In genomic region chr4:126085996-126086576, GRCm38 (mm10) we compare ENCODE assay signal across 9 mouse cellular contexts. TPM values are rescaled to one million over a fixed set of nuclear protein-coding genes. Genes with fewer than 3 reads are reported as not detected.
DNase-seq lines count a peak whose midpoint lies in the region; ATAC-seq and TF ChIP-seq lines count a peak whose summit lies in the region.
"Had no signal": no experiment of that assay in that cellular context is flagged by ENCODE, and none has a peak within 500 bp of the region (broad histone marks: within the 10 kb centered on the region; RNA-seq: fewer than 3 reads in every experiment).

No protein-coding gene starts in this region.

- ATAC-seq in hematopoietic stem cell, adult 5-6 weeks (replicated peaks in 1 of 2; ENCODE audit: insufficient read depth in 1 of 2, low FRiP score in 2 of 2, low TSS enrichment in 1 of 2, low read depth in 1 of 2, poor library complexity in 2 of 2, severe bottlenecking in 2 of 2) = peak; percentile 96 to 97
- peak; percentile 82; the same call in 1 of the 2 replicates for ATAC-seq in lung, embryonic 15.5 days (ENCODE audit: borderline replicate concordance, extremely low read depth, low FRiP score, low TSS enrichment)

- H3K4me1 ChIP-seq in MEL (ENCODE audit: control insufficient read depth in 1 of 2, insufficient read depth in 2 of 2, low read length in 2 of 2) = peaks cover 7 to 17% of the 10 kb centered on the region in 2 experiments
- H3K4me1 ChIP-seq in lung, embryonic 15.5 days = no peaks in the 10 kb centered on the region
- H3K4me1 ChIP-seq: midbrain, embryonic 12.5 days had no signal

- no peak overlapping the region for H3K9ac ChIP-seq in MEL (ENCODE audit: control insufficient read depth, low read depth, low read length, poor library complexity, severe bottlenecking)
- H3K9ac ChIP-seq in lung, embryonic 15.5 days = no peak overlapping the region
- H3K9ac ChIP-seq: midbrain, embryonic 12.5 days had no signal

- TF ChIP-seq RAD21 in MEL (IDR thresholded peaks at IDR 0.05; ENCODE audit: low read depth, low read length) = peak; percentile 90

- no peaks in the 10 kb centered on the region for H3K9me3 ChIP-seq in MEL (replicated peaks; ENCODE audit: insufficient read depth, low read length)
- H3K9me3 ChIP-seq in lung, embryonic 15.5 days = no peaks in the 10 kb centered on the region
- H3K9me3 ChIP-seq: midbrain, embryonic 12.5 days had no signal

- no peak for TF ChIP-seq POLR2A in MEL (IDR thresholded peaks at IDR 0.05; ENCODE audit: control insufficient read depth in 1 of 2, insufficient read depth in 1 of 2, low read depth in 1 of 2, low read length in 2 of 2, poor library complexity in 1 of 2)

- peak; percentile 92 to 98 (median 95) for TF ChIP-seq CTCF in MEL (IDR thresholded peaks at IDR 0.05 in 2 of 3, conservative IDR thresholded peaks at IDR 0.05 in 1 of 3; ENCODE audit: control insufficient read depth in 1 of 3, insufficient read depth in 1 of 3, low read depth in 2 of 3, low read length in 3 of 3, poor library complexity in 1 of 3, severe bottlenecking in 1 of 3)

- DNase-seq in MEL (ENCODE audit: low read depth, low spot score) = peak; percentile 92
- peak; percentile 86 to 90 for DNase-seq in cerebellum, adult 18-20 months
- peak; percentile 88 for DNase-seq in forelimb bud, embryonic 11.5 days (ENCODE audit: low read depth, low spot score)
- DNase-seq in layer of hippocampus, adult 8-10 months (ENCODE audit: low spot score in 2 of 2) = peak; percentile 61 to 80
- DNase-seq in ovary, postnatal 14 days (ENCODE audit: low spot score) = peak; percentile 68
- peak; percentile 90 for DNase-seq in thymus, postnatal 0 days (ENCODE audit: low spot score)

- 25% methylated on average over 7 of the region's 7 CpGs for WGBS in lung, embryonic 15.5 days

- H3K4me3 ChIP-seq in MEL (ENCODE audit: control insufficient read depth in 1 of 2, insufficient read depth in 1 of 2, low read depth in 2 of 2, low read length in 2 of 2) = no peak overlapping the region
- no peak overlapping the region for H3K4me3 ChIP-seq in lung, embryonic 15.5 days
- H3K4me3 ChIP-seq: midbrain, embryonic 12.5 days had no signal

- no peaks in the 10 kb centered on the region for H3K79me2 ChIP-seq in MEL (ENCODE audit: control insufficient read depth, insufficient read depth, low read length, poor library complexity)

- TF ChIP-seq EP300 in MEL (IDR thresholded peaks at IDR 0.05; ENCODE audit: low read depth in 1 of 2, low read length in 2 of 2) = no peak

- no peak overlapping the region for H3K4me2 ChIP-seq in lung, embryonic 15.5 days
- H3K4me2 ChIP-seq: midbrain, embryonic 12.5 days had no signal

- no peak overlapping the region for H3K27ac ChIP-seq in MEL (ENCODE audit: control insufficient read depth, low read depth, low read length)
- H3K27ac ChIP-seq in lung, embryonic 15.5 days = no peak overlapping the region
- H3K27ac ChIP-seq: midbrain, embryonic 12.5 days had no signal

- peaks cover 0 to 8% of the 10 kb centered on the region in 2 experiments; a peak in 2 of 4 replicates for H3K36me3 ChIP-seq in MEL (ENCODE audit: control insufficient read depth in 1 of 2, insufficient read depth in 2 of 2, low read length in 2 of 2)
- no peaks in the 10 kb centered on the region for H3K36me3 ChIP-seq in lung, embryonic 15.5 days

- no peaks in the 10 kb centered on the region for H3K27me3 ChIP-seq in MEL (ENCODE audit: control insufficient read depth in 1 of 2, insufficient read depth in 2 of 2, low read length in 2 of 2)
- no peaks in the 10 kb centered on the region for H3K27me3 ChIP-seq in lung, embryonic 15.5 days
- H3K27me3 ChIP-seq: midbrain, embryonic 12.5 days had no signal

TF ChIP-seq in MEL, 35 proteins besides CTCF, POLR2A, EP300 and RAD21:
- TF ChIP-seq SIN3A (IDR thresholded peaks at IDR 0.05; ENCODE audit: low read length) (peak; percentile 75), ETS1 (IDR thresholded peaks at IDR 0.05; ENCODE audit: low read depth, low read length) (no peak), SMC3 (IDR thresholded peaks at IDR 0.05; ENCODE audit: low read depth, low read length) (peak; percentile 93), ZC3H11A (IDR thresholded peaks at IDR 0.05; ENCODE audit: low read depth, low read length) (peak; percentile 69), HCFC1 (IDR thresholded peaks at IDR 0.05; ENCODE audit: low read depth, low read length) (0 out of 2 replicates have a peak, but pooled peaks have one; percentile 42), CHD1 (IDR thresholded peaks at IDR 0.05; ENCODE audit: low read depth, low read length) (no peak)

RNA-seq across cellular contexts. Expression of gene Lsm10, which starts 10.3 kb away (rescaled TPM):
- 33.9 and 35.0 TPM in 2 replicates for total RNA-seq in MEL (2012; rRNA removed)
- polyA plus RNA-seq in MEL (2012; ENCODE audit: insufficient read depth in 1 of 2, insufficient read length in 2 of 2, low read depth in 1 of 2, low replicate concordance in 2 of 2, missing spikeins in 1 of 2) = 10 to 100 TPM in 1 of 2 experiments, not detected in 1; 49.6 TPM
- 18.5 and 19.1 TPM in 2 replicates for total RNA-seq in hematopoietic stem cell, adult 5-6 weeks (2017)
- total RNA-seq in layer of hippocampus, adult 8-10 months (2022) = 10 to 100 TPM; 14.3 to 17.5 (median 16.1) TPM
- polyA plus RNA-seq in lung, embryonic 15.5 days (2015; fragmentation: Nextera tagmentation; extraction: Ambion mirVana) = 50.3 and 54.1 TPM in 2 replicates
- polyA plus RNA-seq in thymus, postnatal 0 days (2015; fragmentation: Nextera tagmentation; extraction: Ambion mirVana) = 55.9 and 61.0 TPM in 2 replicates

RNA-seq across cellular contexts. Expression of gene Stk40, which starts 17.7 kb away (rescaled TPM):
- total RNA-seq in MEL (2012; rRNA removed) = 16.8 and 30.4 TPM in 2 replicates
- polyA plus RNA-seq in MEL (2012; ENCODE audit: insufficient read depth in 1 of 2, insufficient read length in 2 of 2, low read depth in 1 of 2, low replicate concordance in 2 of 2, missing spikeins in 1 of 2) = 100 to 1,000 TPM in 1 of 2 experiments, 10 to 100 TPM in 1; 79.4 to 270 TPM
- total RNA-seq in hematopoietic stem cell, adult 5-6 weeks (2017) = 6.6 and 16.1 TPM in 2 replicates
- 10 to 100 TPM; 25.4 to 36.5 (median 31.1) TPM for total RNA-seq in layer of hippocampus, adult 8-10 months (2022)
- polyA plus RNA-seq in lung, embryonic 15.5 days (2015; fragmentation: Nextera tagmentation; extraction: Ambion mirVana) = 37.8 and 40.7 TPM in 2 replicates
- polyA plus RNA-seq in thymus, postnatal 0 days (2015; fragmentation: Nextera tagmentation; extraction: Ambion mirVana) = 26.5 and 28.8 TPM in 2 replicates

RNA-seq across cellular contexts. Expression of gene Oscp1, which starts 27.7 kb away (rescaled TPM):
- total RNA-seq in MEL (2012; rRNA removed) = 4.2 and 5.7 TPM in 2 replicates
- polyA plus RNA-seq in MEL (2012; ENCODE audit: insufficient read depth in 1 of 2, insufficient read length in 2 of 2, low read depth in 1 of 2, low replicate concordance in 2 of 2, missing spikeins in 1 of 2) = 1 to 10 TPM in 1 of 2 experiments, not detected in 1; 7.6 TPM
- total RNA-seq in hematopoietic stem cell, adult 5-6 weeks (2017) = 10.3 and 25.2 TPM in 2 replicates
- 10 to 100 TPM; 45.2 to 63.6 (median 50.8) TPM for total RNA-seq in layer of hippocampus, adult 8-10 months (2022)
- 20.1 and 22.8 TPM in 2 replicates for polyA plus RNA-seq in lung, embryonic 15.5 days (2015; fragmentation: Nextera tagmentation; extraction: Ambion mirVana)
- 4.8 and 5.0 TPM in 2 replicates for polyA plus RNA-seq in thymus, postnatal 0 days (2015; fragmentation: Nextera tagmentation; extraction: Ambion mirVana)

RNA-seq across cellular contexts. Expression of gene Mrps15, which starts 39.4 kb away (rescaled TPM):
- total RNA-seq in MEL (2012; rRNA removed) = 91.5 and 92.9 TPM in 2 replicates
- 100 to 1,000 TPM in 1 of 2 experiments, not detected in 1; 157 TPM for polyA plus RNA-seq in MEL (2012; ENCODE audit: insufficient read depth in 1 of 2, insufficient read length in 2 of 2, low read depth in 1 of 2, low replicate concordance in 2 of 2, missing spikeins in 1 of 2)
- 46.5 and 48.0 TPM in 2 replicates for total RNA-seq in hematopoietic stem cell, adult 5-6 weeks (2017)
- total RNA-seq in layer of hippocampus, adult 8-10 months (2022) = 10 to 100 TPM; 42.2 to 55.3 (median 46.5) TPM
- polyA plus RNA-seq in lung, embryonic 15.5 days (2015; fragmentation: Nextera tagmentation; extraction: Ambion mirVana) = 127 and 130 TPM in 2 replicates
- 118 and 143 TPM in 2 replicates for polyA plus RNA-seq in thymus, postnatal 0 days (2015; fragmentation: Nextera tagmentation; extraction: Ambion mirVana)
